ENCODE assay signal across 15 mouse cellular contexts in the genomic region with DNA sequence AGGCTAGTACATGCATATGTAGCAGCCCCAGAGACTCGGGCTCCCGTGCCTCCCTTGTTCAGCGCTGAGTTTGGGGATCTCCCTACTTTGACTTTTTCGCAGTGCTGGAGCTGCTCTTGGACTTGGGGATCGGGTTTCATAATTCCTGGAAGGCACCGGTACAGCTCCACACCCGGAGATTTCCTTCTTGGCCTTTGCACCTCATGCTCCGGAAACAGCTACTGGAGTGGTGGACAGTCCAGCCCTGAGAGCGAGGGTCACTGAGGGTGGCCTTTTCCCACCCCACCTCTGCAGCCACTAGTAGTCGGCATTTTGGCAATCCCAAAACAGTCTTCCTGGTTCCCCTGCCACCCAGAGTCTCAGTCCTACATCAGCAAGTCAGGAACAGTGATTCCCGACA. TPM values are rescaled to one million over a fixed set of nuclear protein-coding genes. Genes with fewer than 3 reads are reported as not detected.
A peak's percentile ranks its signal among the peaks of the same experiment; 100 is the strongest.
DNase-seq lines count a peak whose midpoint lies in the region; ATAC-seq and TF ChIP-seq lines count a peak whose summit lies in the region.
"Had no signal": no experiment of that assay in that cellular context is flagged by ENCODE, and none has a peak within 500 bp of the region (broad histone marks: within the 10 kb centered on the region; RNA-seq: fewer than 3 reads in every experiment).

No protein-coding gene starts in this region.

- peaks cover 15% of the 10 kb centered on the region for H3K4me1 ChIP-seq in heart, embryonic 15.5 days (replicated peaks)
- H3K4me1 ChIP-seq in midbrain, embryonic 10.5 days, result peaks cover 21% of the 10 kb centered on the region

- H3K36me3 ChIP-seq in heart, embryonic 15.5 days, result peaks cover 21% of the 10 kb centered on the region
- H3K36me3 ChIP-seq in midbrain, embryonic 10.5 days, result peaks cover 18% of the 10 kb centered on the region; the same call in 1 of the 2 replicates

- no peak overlapping the region for H3K4me2 ChIP-seq in heart, embryonic 15.5 days
- H3K4me2 ChIP-seq: embryonic facial prominence, embryonic 15.5 days; forebrain, embryonic 15.5 days; hindbrain, embryonic 13.5 days; lung, embryonic 15.5 days; midbrain, embryonic 12.5 days had no signal

- no peak overlapping the region for H3K9ac ChIP-seq in heart, embryonic 15.5 days
- H3K9ac ChIP-seq: embryonic facial prominence, embryonic 15.5 days; forebrain, embryonic 15.5 days; hindbrain, embryonic 13.5 days; lung, embryonic 15.5 days; midbrain, embryonic 12.5 days had no signal

- DNase-seq in adrenal gland, adult (ENCODE audit: inconsistent age in 2 of 2, low spot score in 1 of 2), result peak; percentile 27 to 71
- no peak for DNase-seq in adrenal gland, postnatal 25 days
- DNase-seq in layer of hippocampus, adult 2 months (ENCODE audit: low spot score in 2 of 2), result no peak
- no peak for DNase-seq in layer of hippocampus, adult 11-12 months (ENCODE audit: low spot score)
- DNase-seq in kidney, postnatal 14 days, result peak; percentile 79
- DNase-seq in spleen, postnatal 36 days (ENCODE audit: low spot score in 2 of 2), result no peak
- DNase-seq in midbrain, embryonic 10.5 days (ENCODE audit: low spot score), result no peak
- DNase-seq: adrenal gland, postnatal 36 days; gastrocnemius, postnatal 25 days had no signal

- 59% methylated on average over 11 of the region's 11 CpGs for WGBS in heart, embryonic 15.5 days
- WGBS in midbrain, embryonic 10.5 days, result 81% methylated on average over 11 of the region's 11 CpGs

- H3K9me3 ChIP-seq in heart, embryonic 15.5 days (replicated peaks), result no peaks in the 10 kb centered on the region
- no peaks in the 10 kb centered on the region for H3K9me3 ChIP-seq in midbrain, embryonic 10.5 days (replicated peaks)
- H3K9me3 ChIP-seq: embryonic facial prominence, embryonic 15.5 days; forebrain, embryonic 15.5 days; hindbrain, embryonic 13.5 days; lung, embryonic 15.5 days; midbrain, embryonic 12.5 days had no signal

- no peaks in the 10 kb centered on the region for H3K27me3 ChIP-seq in heart, embryonic 15.5 days
- no peaks in the 10 kb centered on the region for H3K27me3 ChIP-seq in midbrain, embryonic 10.5 days (ENCODE audit: low read depth, poor library complexity, severe bottlenecking)
- H3K27me3 ChIP-seq: embryonic facial prominence, embryonic 15.5 days; forebrain, embryonic 15.5 days; hindbrain, embryonic 13.5 days; lung, embryonic 15.5 days; midbrain, embryonic 12.5 days had no signal

- TF ChIP-seq CTCF in layer of hippocampus, adult 2 months (conservative IDR thresholded peaks at IDR 0.05), result no peak

- peak overlapping the region; percentile 33; the same call in 1 of the 2 replicates for H3K27ac ChIP-seq in layer of hippocampus, adult 2 months
- H3K27ac ChIP-seq in heart, embryonic 15.5 days, result peak overlapping the region; percentile 48
- H3K27ac ChIP-seq in midbrain, embryonic 10.5 days (replicated peaks), result no peak overlapping the region
- H3K27ac ChIP-seq: embryonic facial prominence, embryonic 15.5 days; forebrain, embryonic 15.5 days; hindbrain, embryonic 13.5 days; lung, embryonic 15.5 days; midbrain, embryonic 12.5 days had no signal

- no peak overlapping the region for H3K4me3 ChIP-seq in layer of hippocampus, adult 2 months
- H3K4me3 ChIP-seq in heart, embryonic 15.5 days, result no peak overlapping the region
- no peak overlapping the region for H3K4me3 ChIP-seq in midbrain, embryonic 10.5 days
- H3K4me3 ChIP-seq: embryonic facial prominence, embryonic 15.5 days; forebrain, embryonic 15.5 days; hindbrain, embryonic 13.5 days; lung, embryonic 15.5 days; midbrain, embryonic 12.5 days had no signal

- ATAC-seq in heart, embryonic 15.5 days (replicated peaks; ENCODE audit: insufficient number of reproducible peaks, insufficient read depth, low FRiP score, low read depth), result no peak
- ATAC-seq: forebrain, embryonic 15.5 days had no signal

RNA-seq across cellular contexts. Expression of gene Inpp5k, which starts 4.5 kb away (rescaled TPM):
- total RNA-seq in adrenal gland, postnatal 25 days (2021), result 40.6 and 61.6 TPM in 2 replicates
- 10 to 100 TPM; 49.4 to 50.4 TPM for total RNA-seq in layer of hippocampus, adult 2 months (2021)
- polyA plus RNA-seq in heart, embryonic 15.5 days (2015; fragmentation: Nextera tagmentation; extraction: Ambion mirVana), result 19.6 and 28.8 TPM in 2 replicates
- 19.6 and 23.8 TPM in 2 replicates for polyA plus RNA-seq in midbrain, embryonic 10.5 days (2016; fragmentation: Nextera tagmentation; extraction: Ambion mirVana)

RNA-seq across cellular contexts. Expression of gene Myo1c, which starts 15.0 kb away (rescaled TPM):
- 157 and 166 TPM in 2 replicates for total RNA-seq in adrenal gland, postnatal 25 days (2021)
- total RNA-seq in layer of hippocampus, adult 2 months (2021), result 10 to 100 TPM; 16.5 to 19.9 TPM
- polyA plus RNA-seq in heart, embryonic 15.5 days (2015; fragmentation: Nextera tagmentation; extraction: Ambion mirVana), result 62.1 and 79.0 TPM in 2 replicates
- 16.4 and 19.3 TPM in 2 replicates for polyA plus RNA-seq in midbrain, embryonic 10.5 days (2016; fragmentation: Nextera tagmentation; extraction: Ambion mirVana)

RNA-seq across cellular contexts. Expression of gene Crk, which starts 43.7 kb away (rescaled TPM):
- 112 and 117 TPM in 2 replicates for total RNA-seq in adrenal gland, postnatal 25 days (2021)
- 100 to 1,000 TPM; 123 to 136 TPM for total RNA-seq in layer of hippocampus, adult 2 months (2021)
- 82.3 and 95.8 TPM in 2 replicates for polyA plus RNA-seq in heart, embryonic 15.5 days (2015; fragmentation: Nextera tagmentation; extraction: Ambion mirVana)
- polyA plus RNA-seq in midbrain, embryonic 10.5 days (2016; fragmentation: Nextera tagmentation; extraction: Ambion mirVana), result 127 and 133 TPM in 2 replicates

RNA-seq across cellular contexts. Expression of gene Pitpna, which starts 47.4 kb away (rescaled TPM):
- total RNA-seq in adrenal gland, postnatal 25 days (2021), result 182 and 184 TPM in 2 replicates
- total RNA-seq in layer of hippocampus, adult 2 months (2021), result 100 to 1,000 TPM; 269 to 283 TPM
- 63.4 and 75.2 TPM in 2 replicates for polyA plus RNA-seq in heart, embryonic 15.5 days (2015; fragmentation: Nextera tagmentation; extraction: Ambion mirVana)
- polyA plus RNA-seq in midbrain, embryonic 10.5 days (2016; fragmentation: Nextera tagmentation; extraction: Ambion mirVana), result 63.4 and 65.5 TPM in 2 replicates

Comparison
In these comparisons a context has a peak if more than half of its experiments do, and no peak if none do; other contexts are left out.
1. DNase-seq: peak in adrenal gland, adult (2 of 2) and kidney, postnatal 14 days (single experiment); none in adrenal gland, postnatal 25 days (single experiment), layer of hippocampus, adult 2 months (0 of 2), layer of hippocampus, adult 11-12 months (single experiment), spleen, postnatal 36 days (0 of 2) and midbrain, embryonic 10.5 days (single experiment).